Mouse (Mus musculus): ENCODE results near the gene Slc36a3. TPM values are rescaled to one million over a fixed set of nuclear protein-coding genes. Genes with fewer than 3 reads are reported as not detected.
A peak's percentile ranks its signal among the peaks of the same experiment; 100 is the strongest.

The Slc36a3 gene
- polyA plus RNA-seq, 1 experiment from 2014 or later, result not detected

GRCm38 (mm10) chr11:55081206-55081605 is 70.3 kb downstream of the Slc36a3 start:
- H3K36me3 ChIP-seq (ENCODE audit: control insufficient read depth, insufficient read depth, low read length), result no peaks in the 10 kb centered on the region
- no peak overlapping the region for H3K4me2 ChIP-seq (ENCODE audit: low read length)
- H3K9me3 ChIP-seq (ENCODE audit: control insufficient read depth, low read length), result no peaks in the 10 kb centered on the region
- H3K27me3 ChIP-seq (replicated peaks; ENCODE audit: control insufficient read depth, insufficient read depth, low read length), result 0 out of 2 replicates have a peak, but pooled peaks cover 3% of the 10 kb centered on the region
- WGBS, result 90% methylated on average over 9 of the region's 9 CpGs
- H3K4me1 ChIP-seq (replicated peaks; ENCODE audit: control insufficient read depth, insufficient read depth, low read length), result peaks cover 4% of the 10 kb centered on the region; the same call in 1 of the 2 replicates
- ATAC-seq (replicated peaks; ENCODE audit: low FRiP score, low TSS enrichment, low read depth) (no peak), DNase-seq (ENCODE audit: low spot score) (no peak)
- no peak overlapping the region for H3K4me3 ChIP-seq (ENCODE audit: low read depth, low read length)
- no peak overlapping the region for H3K27ac ChIP-seq (ENCODE audit: low read depth)
- H3K9ac ChIP-seq (ENCODE audit: low read length), result no peak overlapping the region

GRCm38 (mm10) chr11:55079180-55079579 is 72.3 kb downstream of the Slc36a3 start:
- Histone ChIP-seq H3K36me3 (ENCODE audit: control insufficient read depth, insufficient read depth, low read length) (no peaks in the 10 kb centered on the region), H3K27ac (ENCODE audit: low read depth) (no peak overlapping the region), H3K4me3 (ENCODE audit: low read depth, low read length) (no peak overlapping the region), H3K4me2 (ENCODE audit: low read length) (no peak overlapping the region), H3K27me3 (replicated peaks; ENCODE audit: control insufficient read depth, insufficient read depth, low read length) (0 out of 2 replicates have a peak, but pooled peaks cover 3% of the 10 kb centered on the region), H3K4me1 (replicated peaks; ENCODE audit: control insufficient read depth, insufficient read depth, low read length) (peaks cover 4% of the 10 kb centered on the region; the same call in 1 of the 2 replicates), H3K9ac (ENCODE audit: low read length) (no peak overlapping the region), H3K9me3 (ENCODE audit: control insufficient read depth, low read length) (no peaks in the 10 kb centered on the region)
- DNase-seq (ENCODE audit: low spot score) (no peak), ATAC-seq (replicated peaks; ENCODE audit: low FRiP score, low TSS enrichment, low read depth) (no peak)
- 86% methylated on average over 4 of the region's 4 CpGs for whole genome bisulfite sequencing

GRCm38 (mm10) chr11:55078502-55078901 is 73.0 kb downstream of the Slc36a3 start:
- DNase-seq (ENCODE audit: low spot score), result no peak
- ATAC-seq (replicated peaks; ENCODE audit: low FRiP score, low TSS enrichment, low read depth), result no peak
- Histone ChIP-seq H3K9me3 (ENCODE audit: control insufficient read depth, low read length) (no peaks in the 10 kb centered on the region), H3K4me1 (replicated peaks; ENCODE audit: control insufficient read depth, insufficient read depth, low read length) (peaks cover 4% of the 10 kb centered on the region; the same call in 1 of the 2 replicates), H3K27ac (ENCODE audit: low read depth) (no peak overlapping the region), H3K4me3 (ENCODE audit: low read depth, low read length) (no peak overlapping the region), H3K27me3 (replicated peaks; ENCODE audit: control insufficient read depth, insufficient read depth, low read length) (0 out of 2 replicates have a peak, but pooled peaks cover 3% of the 10 kb centered on the region), H3K9ac (ENCODE audit: low read length) (no peak overlapping the region), H3K4me2 (ENCODE audit: low read length) (peak overlapping the region; percentile 71), H3K36me3 (ENCODE audit: control insufficient read depth, insufficient read depth, low read length) (no peaks in the 10 kb centered on the region)
- 69% methylated on average over 3 of the region's 3 CpGs for WGBS

GRCm38 (mm10) chr11:55077331-55078231 is 73.9 kb downstream of the Slc36a3 start, which contains the start of gene Ccdc69:
Ccdc69 (minus strand) TSS chr11:55078131.
- H3K9me3 ChIP-seq (ENCODE audit: control insufficient read depth, low read length), result no peaks in the 10 kb centered on the region
- no peak within 1 kb of the TSS for H3K27ac ChIP-seq (ENCODE audit: low read depth)
- DNase-seq (ENCODE audit: low spot score) (peak; percentile 81), ATAC-seq (replicated peaks; ENCODE audit: low FRiP score, low TSS enrichment, low read depth) (peak; percentile 56; the same call in 1 of the 2 replicates)
- H3K4me3 ChIP-seq (ENCODE audit: low read depth, low read length), result peak within 1 kb of the TSS; percentile 40
- no peaks in the 10 kb centered on the region for H3K36me3 ChIP-seq (ENCODE audit: control insufficient read depth, insufficient read depth, low read length)
- H3K9ac ChIP-seq (ENCODE audit: low read length), result peak within 1 kb of the TSS; percentile 37
- peaks cover 4% of the 10 kb centered on the region; the same call in 1 of the 2 replicates for H3K4me1 ChIP-seq (replicated peaks; ENCODE audit: control insufficient read depth, insufficient read depth, low read length)
- peak within 1 kb of the TSS; percentile 71 for H3K4me2 ChIP-seq (ENCODE audit: low read length)
- under 1% methylated on average over 47 of the region's 50 CpGs for WGBS
- H3K27me3 ChIP-seq (replicated peaks; ENCODE audit: control insufficient read depth, insufficient read depth, low read length), result 0 out of 2 replicates have a peak, but pooled peaks cover 3% of the 10 kb centered on the region

- WGBS, result 89% methylated on average over 5 of the region's 5 CpGs
- no peaks in the 10 kb centered on the region for H3K36me3 ChIP-seq (ENCODE audit: control insufficient read depth, insufficient read depth, low read length)
- H3K4me1 ChIP-seq (replicated peaks; ENCODE audit: control insufficient read depth, insufficient read depth, low read length), result peaks cover 4% of the 10 kb centered on the region; the same call in 1 of the 2 replicates
Measured at GRCm38 (mm10) chr11:55076234-55076633, 75.3 kb downstream of the Slc36a3 start.

GRCm38 (mm10) chr11:55075602-55076001 is 75.9 kb downstream of the Slc36a3 start:
- H3K4me3 ChIP-seq (ENCODE audit: low read depth, low read length), result no peak overlapping the region
- no peak overlapping the region for H3K9ac ChIP-seq (ENCODE audit: low read length)
- no peak overlapping the region for H3K4me2 ChIP-seq (ENCODE audit: low read length)
- H3K4me1 ChIP-seq (replicated peaks; ENCODE audit: control insufficient read depth, insufficient read depth, low read length), result peaks cover 4% of the 10 kb centered on the region; the same call in 1 of the 2 replicates
- H3K27me3 ChIP-seq (replicated peaks; ENCODE audit: control insufficient read depth, insufficient read depth, low read length), result 0 out of 2 replicates have a peak, but pooled peaks cover 3% of the 10 kb centered on the region
- DNase-seq (ENCODE audit: low spot score) (no peak), ATAC-seq (replicated peaks; ENCODE audit: low FRiP score, low TSS enrichment, low read depth) (no peak)
- WGBS, result 64% methylated on average over 2 of the region's 2 CpGs
- H3K36me3 ChIP-seq (ENCODE audit: control insufficient read depth, insufficient read depth, low read length), result no peaks in the 10 kb centered on the region
- no peak overlapping the region for H3K27ac ChIP-seq (ENCODE audit: low read depth)
- H3K9me3 ChIP-seq (ENCODE audit: control insufficient read depth, low read length), result no peaks in the 10 kb centered on the region

More at GRCm38 (mm10) chr11:55076234-55076633, 75.3 kb downstream of the Slc36a3 start:
- Histone ChIP-seq H3K27me3 (replicated peaks; ENCODE audit: control insufficient read depth, insufficient read depth, low read length) (0 out of 2 replicates have a peak, but pooled peaks cover 3% of the 10 kb centered on the region), H3K4me2 (ENCODE audit: low read length) (no peak overlapping the region), H3K9ac (ENCODE audit: low read length) (no peak overlapping the region), H3K27ac (ENCODE audit: low read depth) (no peak overlapping the region), H3K4me3 (ENCODE audit: low read depth, low read length) (no peak overlapping the region), H3K9me3 (ENCODE audit: control insufficient read depth, low read length) (no peaks in the 10 kb centered on the region)
- DNase-seq (ENCODE audit: low spot score) (no peak), ATAC-seq (replicated peaks; ENCODE audit: low FRiP score, low TSS enrichment, low read depth) (no peak)

Other genes starting within 250 kb of the Slc36a3 start
- 263 and 321 TPM in 2 replicates for gene Gpx3, start 249.3 kb downstream of the Slc36a3 start, polyA plus RNA-seq (2014; fragmentation: Nextera tagmentation; extraction: Ambion mirVana)
- gene Tnip1, start 188.8 kb downstream of the Slc36a3 start, polyA plus RNA-seq (2014; fragmentation: Nextera tagmentation; extraction: Ambion mirVana), result 20.5 and 20.9 TPM in 2 replicates
- gene Anxa6, start 118.3 kb downstream of the Slc36a3 start, polyA plus RNA-seq (2014; fragmentation: Nextera tagmentation; extraction: Ambion mirVana), result 327 and 365 TPM in 2 replicates
- gene Ccdc69, start 73.6 kb downstream of the Slc36a3 start, polyA plus RNA-seq (2014; fragmentation: Nextera tagmentation; extraction: Ambion mirVana), result 3.0 and 3.1 TPM in 2 replicates
- gene Gm2a, start 53.6 kb downstream of the Slc36a3 start, polyA plus RNA-seq (2014; fragmentation: Nextera tagmentation; extraction: Ambion mirVana), result 23.1 and 24.9 TPM in 2 replicates
- gene Slc36a2, start 33.4 kb upstream of the Slc36a3 start, polyA plus RNA-seq (2014; fragmentation: Nextera tagmentation; extraction: Ambion mirVana), result 0.09 TPM in 2 replicates
- 2.6 and 2.9 TPM in 2 replicates for gene Slc36a1, start 52.6 kb upstream of the Slc36a3 start, polyA plus RNA-seq (2014; fragmentation: Nextera tagmentation; extraction: Ambion mirVana)
- 0.07 TPM in 2 replicates for gene Fat2, start 184.9 kb upstream of the Slc36a3 start, polyA plus RNA-seq (2014; fragmentation: Nextera tagmentation; extraction: Ambion mirVana)

All from intestine, embryonic 14.5 days (tissue).